Mouse (Mus musculus) MEL (cell line): ENCODE measurements at regions not wholly inside any gene's neighbourhood (a gene's known extent, or its start where the extent isn't known, plus 50 kb on each side); places are given as distances from the start of the nearest gene placed in this dataset.

Experiments used
- DNase-seq: peaks from one replicate; pipeline ENCODE4 v3.0.0; 2011; ENCODE audit warnings: low read depth, low spot score
- H3K27ac ChIP-seq: 2 replicates; pipeline ENCODE4 v1.5.1; 2012; ENCODE audit warnings: low read depth, mild to moderate bottlenecking, control low read depth, low read length, moderate library complexity; ENCODE audit not compliant: control insufficient read depth
- H3K27me3 ChIP-seq, 2 experiments: fragments of 150-350 bp in 1 of 2; sonication (generic) in 1 of 2; 2 replicates each; pipeline ENCODE4 v1.6.1; 2012; ENCODE audit warnings: low read length in 2 of 2, mild to moderate bottlenecking in 2 of 2, improper control_type of control experiment in 1 of 2, moderate library complexity in 1 of 2; ENCODE audit not compliant: insufficient read depth in 2 of 2, control insufficient read depth in 1 of 2
- H3K36me3 ChIP-seq, 2 experiments: 2 replicates each; pipeline ENCODE4 v1.6.1; 2012 to 2014; ENCODE audit warnings: low read length in 2 of 2, improper control_type of control experiment in 1 of 2, inconsistent platforms in 1 of 2, mild to moderate bottlenecking in 1 of 2; ENCODE audit not compliant: insufficient read depth in 2 of 2, control insufficient read depth in 1 of 2
- H3K4me1 ChIP-seq, 2 experiments: fragments of 150-350 bp in 1 of 2; sonication (generic) in 1 of 2; 2 replicates each; pipeline ENCODE4 v1.6.1; 2012; ENCODE audit warnings: low read length in 2 of 2, improper control_type of control experiment in 1 of 2, mild to moderate bottlenecking in 1 of 2; ENCODE audit not compliant: insufficient read depth in 2 of 2, control insufficient read depth in 1 of 2
- H3K4me3 ChIP-seq, 2 experiments: fragments of 150-350 bp in 1 of 2; sonication (generic) in 1 of 2; 2 replicates each; pipeline ENCODE4 v1.5.1; 2012; ENCODE audit warnings: low read depth in 2 of 2, low read length in 2 of 2, mild to moderate bottlenecking in 2 of 2, moderate library complexity in 2 of 2, control low read depth in 1 of 2, improper control_type of control experiment in 1 of 2; ENCODE audit not compliant: control insufficient read depth in 1 of 2, insufficient read depth in 1 of 2
- H3K79me2 ChIP-seq: 2 replicates; pipeline ENCODE4 v1.6.1; 2012; ENCODE audit warnings: mild to moderate bottlenecking, low read length, moderate library complexity; ENCODE audit not compliant: control insufficient read depth, poor library complexity, insufficient read depth
- H3K9ac ChIP-seq: 2 replicates; pipeline ENCODE4 v1.6.1; 2012; ENCODE audit warnings: low read depth, mild to moderate bottlenecking, control low read depth, low read length, moderate library complexity; ENCODE audit not compliant: control insufficient read depth, poor library complexity, severe bottlenecking
- H3K9me3 ChIP-seq: fragments of 150-350 bp; sonication (generic); replicated peaks from 2 replicates; pipeline ENCODE4 v1.6.1; 2012; ENCODE audit warnings: mild to moderate bottlenecking, low read length, improper control_type of control experiment, moderate library complexity; ENCODE audit not compliant: insufficient read depth
- CHD2 ChIP-seq: IDR thresholded peaks from 2 replicates; pipeline ENCODE4 v1.6.1; 2011; ENCODE audit warnings: low read length, improper control_type of control experiment
- CTCF ChIP-seq, 3 experiments: IDR thresholded peaks in 2 of 3; conservative IDR thresholded peaks in 1 of 3; 2 replicates each; pipeline ENCODE4 v1.5.1; 2011 to 2012; ENCODE audit warnings: low read length in 3 of 3, low read depth in 2 of 3, mild to moderate bottlenecking in 2 of 3, improper control_type of control experiment in 1 of 3, inconsistent platforms in 1 of 3, mixed read lengths in 1 of 3, moderate library complexity in 1 of 3; ENCODE audit not compliant: control insufficient read depth in 1 of 3, insufficient read depth in 1 of 3, poor library complexity in 1 of 3, severe bottlenecking in 1 of 3
- ELF1 ChIP-seq: IDR thresholded peaks from 2 replicates; pipeline ENCODE4 v1.6.1; 2014; ENCODE audit warnings: low read depth, mild to moderate bottlenecking, inconsistent platforms, low read length, improper control_type of control experiment, moderate library complexity
- EP300 ChIP-seq, 2 experiments: IDR thresholded peaks; 2 replicates each; pipeline ENCODE4 v1.6.1; 2011; ENCODE audit warnings: improper control_type of control experiment in 2 of 2, low read length in 2 of 2, low read depth in 1 of 2, mild to moderate bottlenecking in 1 of 2
- ETS1 ChIP-seq: IDR thresholded peaks from 2 replicates; pipeline ENCODE4 v1.6.1; 2012; ENCODE audit warnings: low read depth, mild to moderate bottlenecking, inconsistent platforms, low read length, improper control_type of control experiment, moderate library complexity
- HCFC1 ChIP-seq: IDR thresholded peaks from 2 replicates; pipeline ENCODE4 v1.6.1; 2012; ENCODE audit warnings: low read depth, mild to moderate bottlenecking, inconsistent platforms, low read length, improper control_type of control experiment, moderate library complexity
- JUND ChIP-seq: IDR thresholded peaks from 2 replicates; pipeline ENCODE4 v1.6.1; 2011; ENCODE audit warnings: low read depth, mild to moderate bottlenecking, improper control_type of control experiment, low read length
- MAFK ChIP-seq: IDR thresholded peaks from 2 replicates; pipeline ENCODE4 v1.6.1; 2011; ENCODE audit warnings: low read depth, mild to moderate bottlenecking, low read length, improper control_type of control experiment, borderline replicate concordance
- MAX ChIP-seq: IDR thresholded peaks from 2 replicates; pipeline ENCODE4 v1.6.1; 2011; ENCODE audit warnings: low read length, improper control_type of control experiment
- MEF2A ChIP-seq: IDR thresholded peaks from 2 replicates; pipeline ENCODE4 v1.6.1; 2014; ENCODE audit warnings: low read depth, mild to moderate bottlenecking, inconsistent platforms, low read length, improper control_type of control experiment; ENCODE audit not compliant: poor library complexity, insufficient replicate concordance, severe bottlenecking; ENCODE audit errors: extremely low read depth
- NRF1 ChIP-seq: IDR thresholded peaks from 2 replicates; pipeline ENCODE4 v1.6.1; 2014; ENCODE audit warnings: low read depth, mild to moderate bottlenecking, inconsistent platforms, low read length, improper control_type of control experiment, moderate library complexity; ENCODE audit not compliant: poor library complexity, insufficient read depth, severe bottlenecking
- POLR2A ChIP-seq, 2 experiments: IDR thresholded peaks; 2 replicates each; pipeline ENCODE4 v1.6.1; 2011 to 2012; ENCODE audit warnings: low read length in 2 of 2, mild to moderate bottlenecking in 2 of 2, control low read depth in 1 of 2, improper control_type of control experiment in 1 of 2, low read depth in 1 of 2, moderate library complexity in 1 of 2; ENCODE audit not compliant: control insufficient read depth in 1 of 2, insufficient read depth in 1 of 2, poor library complexity in 1 of 2
- RCOR1 ChIP-seq: IDR thresholded peaks from 2 replicates; pipeline ENCODE4 v1.6.1; 2012; ENCODE audit warnings: low read depth, mild to moderate bottlenecking, inconsistent platforms, low read length, improper control_type of control experiment
- SIN3A ChIP-seq: IDR thresholded peaks from 2 replicates; pipeline ENCODE4 v1.6.1; 2012; ENCODE audit warnings: low read length, improper control_type of control experiment, inconsistent platforms
- TAL1 ChIP-seq: IDR thresholded peaks from 2 replicates; pipeline ENCODE4 v1.6.1; 2012; ENCODE audit warnings: mild to moderate bottlenecking, inconsistent platforms, low read length, moderate library complexity, mixed read lengths
- TCF12 ChIP-seq: IDR thresholded peaks from 2 replicates; pipeline ENCODE4 v1.6.1; 2014; ENCODE audit warnings: low read depth, mild to moderate bottlenecking, inconsistent platforms, low read length, improper control_type of control experiment, moderate library complexity
- UBTF ChIP-seq: IDR thresholded peaks from 2 replicates; pipeline ENCODE4 v1.6.1; 2012; ENCODE audit warnings: low read depth, mild to moderate bottlenecking, inconsistent platforms, low read length, improper control_type of control experiment, moderate library complexity, borderline replicate concordance; ENCODE audit not compliant: insufficient read depth
- USF2 ChIP-seq, 2 experiments: IDR thresholded peaks; 2 replicates each; pipeline ENCODE4 v1.6.1; 2011 to 2012; ENCODE audit warnings: improper control_type of control experiment in 2 of 2, low read length in 2 of 2, borderline replicate concordance in 1 of 2, inconsistent platforms in 1 of 2, low read depth in 1 of 2, mild to moderate bottlenecking in 1 of 2; ENCODE audit not compliant: insufficient read depth in 1 of 2
- ZC3H11A ChIP-seq: IDR thresholded peaks from 2 replicates; pipeline ENCODE4 v1.6.1; 2012; ENCODE audit warnings: low read depth, mild to moderate bottlenecking, inconsistent platforms, low read length, improper control_type of control experiment
- ZKSCAN1 ChIP-seq: IDR thresholded peaks from 2 replicates; pipeline ENCODE4 v1.6.1; 2012; ENCODE audit warnings: low read depth, mild to moderate bottlenecking, inconsistent platforms, low read length, improper control_type of control experiment, moderate library complexity
- ZMIZ1 ChIP-seq: IDR thresholded peaks from 2 replicates; pipeline ENCODE4 v1.6.1; 2012; ENCODE audit warnings: low read depth, mild to moderate bottlenecking, inconsistent platforms, low read length, improper control_type of control experiment, moderate library complexity

- Histone ChIP-seq H3K27me3 (no peaks in the 10 kb centered on the region), H3K4me3 (no peak overlapping the region), H3K9ac (no peak overlapping the region), H3K36me3 (no peaks in the 10 kb centered on the region), H3K27ac (no peak overlapping the region), H3K4me1 (no peaks in the 10 kb centered on the region), H3K9me3 (no peaks in the 10 kb centered on the region), H3K79me2 (no peaks in the 10 kb centered on the region)
- TF ChIP-seq MEF2A (no peak), EP300 (IDR thresholded peaks at IDR 0.05; ENCODE audit: low read depth in 1 of 2, low read length in 2 of 2) (no peak), CHD2 (no peak), ETS1 (no peak), ZMIZ1 (no peak), MAX (no peak), TCF12 (no peak), SIN3A (no peak), RCOR1 (no peak), ZC3H11A (no peak), UBTF (no peak), NRF1 (no peak), MAFK (no peak), HCFC1 (no peak), ZKSCAN1 (no peak), USF2 (IDR thresholded peaks at IDR 0.05; ENCODE audit: borderline replicate concordance in 1 of 2, insufficient read depth in 1 of 2, low read depth in 1 of 2, low read length in 2 of 2) (no peak)
- no peak for DNase-seq
Measured at GRCm38 (mm10) chr12:95132804-95133203, 559.2 kb upstream of the Flrt2 start.

GRCm38 (mm10) chr12:95133482-95133881, 558.5 kb upstream of the Flrt2 start:
- TF ChIP-seq JUND = no peak
- TF ChIP-seq POLR2A (IDR thresholded peaks at IDR 0.05; ENCODE audit: control insufficient read depth in 1 of 2, insufficient read depth in 1 of 2, low read depth in 1 of 2, low read length in 2 of 2, poor library complexity in 1 of 2) = no peak
- no peak for TF ChIP-seq SIN3A
- no peak for TF ChIP-seq CHD2
- no peak for TF ChIP-seq CTCF (IDR thresholded peaks at IDR 0.05 in 2 of 3, conservative IDR thresholded peaks at IDR 0.05 in 1 of 3; ENCODE audit: control insufficient read depth in 1 of 3, insufficient read depth in 1 of 3, low read depth in 2 of 3, low read length in 3 of 3, poor library complexity in 1 of 3, severe bottlenecking in 1 of 3)
- TF ChIP-seq EP300 (IDR thresholded peaks at IDR 0.05; ENCODE audit: low read depth in 1 of 2, low read length in 2 of 2) = no peak
- TF ChIP-seq ELF1 = no peak
- no peak for TF ChIP-seq ETS1
- no peak for TF ChIP-seq TAL1
- Histone ChIP-seq H3K9me3 (no peaks in the 10 kb centered on the region), H3K27me3 (no peaks in the 10 kb centered on the region), H3K4me1 (no peaks in the 10 kb centered on the region), H3K9ac (no peak overlapping the region), H3K4me3 (no peak overlapping the region), H3K27ac (no peak overlapping the region), H3K79me2 (no peaks in the 10 kb centered on the region), H3K36me3 (no peaks in the 10 kb centered on the region)
- no peak for DNase-seq
